ENCODE assay signal across 10 mouse cellular contexts in the genomic region with DNA sequence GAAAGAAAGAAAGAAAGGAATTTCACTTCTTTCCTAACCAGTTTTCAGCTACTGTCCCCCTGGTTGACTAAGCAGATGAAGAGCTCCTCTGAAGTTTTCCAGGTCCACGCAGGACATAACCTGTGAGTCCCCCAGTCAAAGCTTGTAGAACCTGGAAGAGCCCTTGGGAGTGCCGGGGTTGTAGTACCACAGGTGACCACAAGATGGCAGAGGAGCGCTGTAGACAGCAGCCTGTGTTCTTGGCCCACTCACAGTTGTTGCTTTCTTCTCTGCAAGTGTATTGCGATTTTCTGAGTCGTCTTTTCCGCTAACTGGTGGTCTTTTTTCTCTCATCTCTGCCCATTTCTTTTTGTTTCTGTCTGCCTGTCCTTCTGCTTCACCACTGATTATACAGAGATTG.
DNase-seq lines count a peak whose midpoint lies in the region; ATAC-seq and TF ChIP-seq lines count a peak whose summit lies in the region.
"Had no signal": no experiment of that assay in that cellular context is flagged by ENCODE, and none has a peak within 500 bp of the region (broad histone marks: within the 10 kb centered on the region; RNA-seq: fewer than 3 reads in every experiment).

No protein-coding gene starts in this region.

- H3K27me3 ChIP-seq in hindbrain, embryonic 14.5 days (ENCODE audit: control insufficient read depth, insufficient read depth, low read length): no peaks in the 10 kb centered on the region
- H3K27me3 ChIP-seq in hindbrain, embryonic 12.5 days: peaks cover 18% of the 10 kb centered on the region; the same call in 1 of the 2 replicates
- H3K27me3 ChIP-seq in midbrain, embryonic 14.5 days (ENCODE audit: control insufficient read depth, insufficient read depth, low read length): no peaks in the 10 kb centered on the region
- H3K27me3 ChIP-seq in splenic B cell, adult 2 months (ENCODE audit: control insufficient read depth, insufficient read depth, low read length, poor library complexity, severe bottlenecking): no peaks in the 10 kb centered on the region
- H3K27me3 ChIP-seq: embryonic facial prominence, embryonic 15.5 days had no signal

- H3K27ac ChIP-seq in hindbrain, embryonic 14.5 days: no peak overlapping the region
- no peak overlapping the region for H3K27ac ChIP-seq in hindbrain, embryonic 12.5 days
- no peak overlapping the region for H3K27ac ChIP-seq in left cerebral cortex, adult 2 months
- no peak overlapping the region for H3K27ac ChIP-seq in midbrain, embryonic 14.5 days (replicated peaks; ENCODE audit: low read depth, low read length)
- H3K27ac ChIP-seq: embryonic facial prominence, embryonic 15.5 days had no signal

- H3K4me3 ChIP-seq in hindbrain, embryonic 14.5 days (replicated peaks; ENCODE audit: low read length): no peak overlapping the region
- no peak overlapping the region for H3K4me3 ChIP-seq in hindbrain, embryonic 12.5 days
- no peak overlapping the region for H3K4me3 ChIP-seq in left cerebral cortex, adult 2 months
- H3K4me3 ChIP-seq in midbrain, embryonic 14.5 days (replicated peaks; ENCODE audit: low read depth, low read length): no peak overlapping the region
- H3K4me3 ChIP-seq: embryonic facial prominence, embryonic 15.5 days; myocyte had no signal

- H3K36me3 ChIP-seq in hindbrain, embryonic 14.5 days (replicated peaks; ENCODE audit: control insufficient read depth, insufficient read depth): peaks cover 60% of the 10 kb centered on the region
- peaks cover 19% of the 10 kb centered on the region for H3K36me3 ChIP-seq in hindbrain, embryonic 12.5 days
- peaks cover 48% of the 10 kb centered on the region for H3K36me3 ChIP-seq in midbrain, embryonic 14.5 days (ENCODE audit: control insufficient read depth, insufficient read depth, low read length)
- H3K36me3 ChIP-seq in splenic B cell, adult 2 months (ENCODE audit: control insufficient read depth, insufficient read depth, low read length, poor library complexity, severe bottlenecking): no peaks in the 10 kb centered on the region
- H3K36me3 ChIP-seq: embryonic facial prominence, embryonic 15.5 days had no signal

- H3K9me3 ChIP-seq in hindbrain, embryonic 14.5 days (ENCODE audit: control insufficient read depth, low read length): no peaks in the 10 kb centered on the region
- H3K9me3 ChIP-seq in hindbrain, embryonic 12.5 days (replicated peaks): no peaks in the 10 kb centered on the region
- no peaks in the 10 kb centered on the region for H3K9me3 ChIP-seq in midbrain, embryonic 14.5 days (ENCODE audit: control insufficient read depth, low read length)
- H3K9me3 ChIP-seq: embryonic facial prominence, embryonic 15.5 days had no signal

- peaks cover 12% of the 10 kb centered on the region for H3K4me1 ChIP-seq in hindbrain, embryonic 14.5 days (replicated peaks; ENCODE audit: control insufficient read depth, insufficient read depth, low read length)
- H3K4me1 ChIP-seq in hindbrain, embryonic 12.5 days: peaks cover 23% of the 10 kb centered on the region
- peaks cover 16% of the 10 kb centered on the region for H3K4me1 ChIP-seq in midbrain, embryonic 14.5 days (ENCODE audit: control insufficient read depth, insufficient read depth, low read length)

- DNase-seq in hindbrain, embryonic 14.5 days (ENCODE audit: low spot score): peak; percentile 93
- DNase-seq in WW6 (ENCODE audit: low read depth, low spot score): peak; percentile 85
- DNase-seq in cerebellum, postnatal 25 days: peak; percentile 85 to 91
- DNase-seq in gastrocnemius, postnatal 25 days: peak; percentile 45
- DNase-seq in left cerebral cortex, adult 2 months (ENCODE audit: extremely low spot score in 1 of 2, low spot score in 2 of 2): peak; percentile 66 to 81
- peak; percentile 92 for DNase-seq in midbrain, embryonic 14.5 days
- peak; percentile 92 for DNase-seq in splenic B cell, adult 2 months (ENCODE audit: low read depth, low spot score)

- ATAC-seq in hindbrain, embryonic 14.5 days (ENCODE audit: low FRiP score): no peak
- no peak for ATAC-seq in hindbrain, embryonic 12.5 days (ENCODE audit: low FRiP score)
- no peak for ATAC-seq in midbrain, embryonic 14.5 days (ENCODE audit: low FRiP score, low TSS enrichment)

- intact Hi-C loops in left cerebral cortex, adult 2 months (cut with DNase I): loop anchor here (2.0 to 10.0 kb wide), 3 partner anchors 145 to 809 kb away; a partner anchor contains a TSS

- no peak overlapping the region for H3K4me2 ChIP-seq in hindbrain, embryonic 14.5 days (replicated peaks)
- H3K4me2 ChIP-seq in hindbrain, embryonic 12.5 days (replicated peaks): no peak overlapping the region
- no peak overlapping the region for H3K4me2 ChIP-seq in midbrain, embryonic 14.5 days (ENCODE audit: low read length)
- H3K4me2 ChIP-seq: embryonic facial prominence, embryonic 15.5 days had no signal

- no peak overlapping the region for H3K9ac ChIP-seq in hindbrain, embryonic 14.5 days
- H3K9ac ChIP-seq in hindbrain, embryonic 12.5 days: no peak overlapping the region
- no peak overlapping the region for H3K9ac ChIP-seq in midbrain, embryonic 14.5 days (replicated peaks; ENCODE audit: low read length)
- H3K9ac ChIP-seq: embryonic facial prominence, embryonic 15.5 days had no signal

- 9% methylated on average over 6 of the region's 6 CpGs for WGBS in hindbrain, embryonic 14.5 days
- WGBS in hindbrain, embryonic 12.5 days: 5% methylated on average over 6 of the region's 6 CpGs
- 9% methylated on average over 6 of the region's 6 CpGs for WGBS in midbrain, embryonic 14.5 days

- peak; percentile 95 for TF ChIP-seq CTCF in left cerebral cortex, adult 2 months (IDR thresholded peaks at IDR 0.05)
